Mouse (Mus musculus) gastrocnemius, postnatal 25 days (tissue): ENCODE measurements at regions not wholly inside any gene's neighbourhood (a gene's known extent, or its start where the extent isn't known, plus 50 kb on each side); places are given as distances from the start of the nearest gene placed in this dataset.

Experiments
- DNase-seq: peaks from one replicate; pipeline ENCODE4 v3.0.0; 2022

GRCm38 (mm10) chr15:59138393-59139107 lies 249.5 kb downstream of the Gm49356 start:
- no peak for DNase-seq

GRCm38 (mm10) chr15:59141621-59142020 lies 252.5 kb downstream of the Gm49356 start:
- no peak for DNase-seq

- DNase-seq: no peak
These were observed 253.4 kb downstream of the Gm49356 start for GRCm38 (mm10) chr15:59142481-59142880.

- no peak for DNase-seq
These were observed 254.8 kb downstream of the Gm49356 start for GRCm38 (mm10) chr15:59143891-59144290.

GRCm38 (mm10) chr15:59145679-59146078 lies 256.6 kb downstream of the Gm49356 start:
- no peak for DNase-seq

- no peak for DNase-seq
These were observed 257.0 kb downstream of the Gm49356 start for GRCm38 (mm10) chr15:59146111-59146510.

- no peak for DNase-seq
These were observed 257.5 kb downstream of the Gm49356 start for GRCm38 (mm10) chr15:59146586-59147085.

GRCm38 (mm10) chr15:59148531-59148930 lies 259.4 kb downstream of the Gm49356 start:
- no peak for DNase-seq

- DNase-seq: no peak
These were observed 262.4 kb downstream of the Gm49356 start for GRCm38 (mm10) chr15:59151506-59151905.

- DNase-seq: no peak
These were observed 263.8 kb downstream of the Gm49356 start for GRCm38 (mm10) chr15:59152786-59153388.

GRCm38 (mm10) chr15:59153416-59154250 lies 264.5 kb downstream of the Gm49356 start:
- no peak for DNase-seq

GRCm38 (mm10) chr15:59154407-59155288 lies 265.6 kb downstream of the Gm49356 start:
- no peak for DNase-seq

GRCm38 (mm10) chr15:59155289-59155623 lies 266.2 kb downstream of the Gm49356 start:
- no peak for DNase-seq

- DNase-seq: peak; percentile 18
These were observed 267.2 kb downstream of the Gm49356 start for GRCm38 (mm10) chr15:59156328-59156727.

- DNase-seq: no peak
These were observed 269.7 kb downstream of the Gm49356 start for GRCm38 (mm10) chr15:59158760-59159159.

GRCm38 (mm10) chr15:59160931-59161920 lies 272.1 kb downstream of the Gm49356 start:
- no peak for DNase-seq

GRCm38 (mm10) chr15:59167937-59168659 lies 279.0 kb downstream of the Gm49356 start:
- no peak for DNase-seq

- no peak for DNase-seq
These were observed 279.6 kb downstream of the Gm49356 start for GRCm38 (mm10) chr15:59168660-59169170.

- no peak for DNase-seq
These were observed 280.2 kb downstream of the Gm49356 start for GRCm38 (mm10) chr15:59169237-59169797.
